Mouse (Mus musculus): ENCODE measurements at regions not wholly inside any gene's neighbourhood (a gene's known extent, or its start where the extent isn't known, plus 50 kb on each side); places are given as distances from the start of the nearest gene placed in this dataset.

DNA sequence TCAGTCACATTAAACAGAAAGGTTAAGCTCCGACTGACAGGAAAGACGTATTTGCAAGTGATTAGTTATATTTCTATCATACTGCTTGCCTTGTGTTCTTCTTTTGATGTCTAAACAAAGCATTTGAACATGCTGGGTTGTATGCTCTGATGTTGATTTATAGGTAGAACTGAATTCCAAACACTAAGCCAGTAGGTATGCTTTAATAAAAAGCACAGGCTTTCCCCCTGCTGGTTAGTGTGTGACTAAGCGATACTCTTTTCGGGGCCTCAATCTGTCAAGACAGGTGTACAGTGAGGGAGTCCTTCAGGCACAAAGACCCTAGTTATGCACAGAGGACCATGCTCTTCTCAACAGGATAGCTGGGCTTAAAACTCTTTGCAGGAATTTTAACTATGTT is 119.1 kb upstream of the Defb41 start:
- TF ChIP-seq POLR2A (IDR thresholded peaks at IDR 0.05; ENCODE audit: insufficient read depth, low read depth, low read length) = no peak
- no peak for TF ChIP-seq EP300 (IDR thresholded peaks at IDR 0.05; ENCODE audit: insufficient read depth, low read depth, low read length)
- no peak for TF ChIP-seq CTCF (IDR thresholded peaks at IDR 0.05)
- Histone ChIP-seq H3K9ac (ENCODE audit: low read depth, low read length) (no peak overlapping the region), H3K27ac (no peak overlapping the region), H3K79me2 (replicated peaks; ENCODE audit: control insufficient read depth, insufficient read depth, low read length) (no peaks in the 10 kb centered on the region), H3K36me3 (ENCODE audit: control insufficient read depth, insufficient read depth, low read length) (no peaks in the 10 kb centered on the region), H3K4me3 (no peak overlapping the region), H3K4me1 (ENCODE audit: control insufficient read depth, insufficient read depth, low read length) (no peaks in the 10 kb centered on the region), H3K27me3 (ENCODE audit: control insufficient read depth, insufficient read depth, low read length) (no peaks in the 10 kb centered on the region)
- intact Hi-C loops (cut with DNase I) = no loop called here
- DNase-seq = no peak
- 67% methylated on average over 4 of the region's 4 CpGs for WGBS

GRCm38 (mm10) chr1:18359951-18360731 is 95.2 kb upstream of the Defb41 start:
- Histone ChIP-seq H3K27me3 (ENCODE audit: control insufficient read depth, insufficient read depth, low read length) (no peaks in the 10 kb centered on the region), H3K4me1 (ENCODE audit: control insufficient read depth, insufficient read depth, low read length) (no peaks in the 10 kb centered on the region), H3K4me3 (no peak overlapping the region), H3K27ac (no peak overlapping the region), H3K9ac (ENCODE audit: low read depth, low read length) (no peak overlapping the region), H3K36me3 (ENCODE audit: control insufficient read depth, insufficient read depth, low read length) (no peaks in the 10 kb centered on the region), H3K79me2 (replicated peaks; ENCODE audit: control insufficient read depth, insufficient read depth, low read length) (no peaks in the 10 kb centered on the region)
- TF ChIP-seq CTCF (IDR thresholded peaks at IDR 0.05) (peak; percentile 62), EP300 (IDR thresholded peaks at IDR 0.05; ENCODE audit: insufficient read depth, low read depth, low read length) (no peak)
- WGBS = 60% methylated on average over 9 of the region's 9 CpGs
- intact Hi-C loops (cut with DNase I) = loop anchor here (5.0 kb wide), 1 partner anchor 612 kb away; no protein-coding TSS in a partner anchor
- DNase-seq = no peak

GRCm38 (mm10) chr1:18338871-18339270 is 73.9 kb upstream of the Defb41 start:
- Histone ChIP-seq H3K9ac (ENCODE audit: low read depth, low read length) (no peak overlapping the region), H3K4me3 (no peak overlapping the region), H3K4me1 (ENCODE audit: control insufficient read depth, insufficient read depth, low read length) (no peaks in the 10 kb centered on the region), H3K27me3 (ENCODE audit: control insufficient read depth, insufficient read depth, low read length) (no peaks in the 10 kb centered on the region), H3K79me2 (replicated peaks; ENCODE audit: control insufficient read depth, insufficient read depth, low read length) (no peaks in the 10 kb centered on the region), H3K36me3 (ENCODE audit: control insufficient read depth, insufficient read depth, low read length) (no peaks in the 10 kb centered on the region), H3K27ac (no peak overlapping the region)
- intact Hi-C loops (cut with DNase I) = no loop called here
- no peak for DNase-seq
- TF ChIP-seq CTCF (IDR thresholded peaks at IDR 0.05) (no peak), POLR2A (IDR thresholded peaks at IDR 0.05; ENCODE audit: insufficient read depth, low read depth, low read length) (no peak), EP300 (IDR thresholded peaks at IDR 0.05; ENCODE audit: insufficient read depth, low read depth, low read length) (no peak)
- 81% methylated on average over 1 of the region's 1 CpGs for WGBS

Data from heart, adult 2 months (tissue).